Mouse (Mus musculus): Measurements from ENCODE around the gene Bcl2l12.

Bcl2l12 gene

GRCm38 (mm10) chr7:44955628-44956027 is 42.9 kb downstream of the Bcl2l12 start:
- DNase-seq: no peak

- no peak for DNase-seq
Observed at GRCm38 (mm10) chr7:44954091-44954885, 44.2 kb downstream of the Bcl2l12 start.

GRCm38 (mm10) chr7:44953561-44953960 is 45.0 kb downstream of the Bcl2l12 start:
- no peak for DNase-seq

DNA sequence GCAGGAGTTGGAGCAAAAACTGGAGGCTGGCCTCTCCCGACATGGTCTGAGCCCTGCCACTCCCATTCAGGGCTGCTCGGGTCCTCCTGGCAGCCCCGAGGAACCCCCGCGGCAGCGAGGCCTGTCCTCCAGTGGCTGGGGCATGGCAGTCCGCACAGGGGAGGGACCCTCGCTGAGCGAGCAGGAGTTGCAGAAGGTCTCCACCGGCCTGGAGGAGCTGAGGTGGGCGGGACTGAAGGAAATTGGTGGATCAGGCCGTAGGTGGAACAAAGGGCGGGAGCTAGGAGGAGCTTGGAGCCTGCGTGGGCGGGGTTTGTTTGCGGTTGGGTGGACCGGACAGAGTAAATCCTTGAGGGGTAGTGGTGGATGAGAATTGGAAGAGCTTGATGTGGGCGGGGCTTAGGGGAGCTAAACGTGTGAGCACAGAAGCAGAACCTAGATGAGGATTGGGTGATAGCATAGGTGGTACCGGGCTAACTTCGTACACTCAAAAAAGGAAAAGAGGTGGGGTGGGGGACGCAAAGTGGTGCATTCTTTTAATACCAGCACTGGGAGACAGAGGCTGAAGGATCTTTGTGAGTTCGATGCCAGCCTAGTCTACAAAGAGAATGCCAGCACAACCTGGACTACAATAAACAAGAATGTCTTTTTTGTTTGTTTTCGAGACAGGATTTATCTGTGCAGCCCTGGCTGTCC is 45.8 kb downstream of the Bcl2l12 start:
- DNase-seq: peak; percentile 97

GRCm38 (mm10) chr7:44951960-44952359 is 46.6 kb downstream of the Bcl2l12 start:
- peak; percentile 88 for DNase-seq

DNA sequence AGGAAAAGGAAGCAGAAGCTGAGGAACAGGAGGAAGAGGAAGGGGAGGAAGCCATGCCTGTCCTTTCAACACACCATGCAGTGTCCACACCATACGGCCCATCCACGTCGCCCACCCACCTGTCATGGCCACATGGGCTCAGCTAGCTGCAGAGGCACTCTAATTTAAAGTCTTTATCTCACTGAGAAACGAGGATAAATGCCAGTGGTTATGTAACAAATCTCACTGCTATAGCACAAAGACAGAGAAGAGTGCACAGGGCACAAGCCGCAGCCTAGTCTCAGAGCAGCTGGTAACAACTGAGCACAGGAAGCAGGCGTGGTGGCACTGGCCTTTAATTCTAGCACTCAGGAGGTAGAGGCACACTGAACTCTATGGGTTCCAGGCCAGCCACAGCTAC is 48.6 kb downstream of the Bcl2l12 start:
- no peak for DNase-seq

DNA sequence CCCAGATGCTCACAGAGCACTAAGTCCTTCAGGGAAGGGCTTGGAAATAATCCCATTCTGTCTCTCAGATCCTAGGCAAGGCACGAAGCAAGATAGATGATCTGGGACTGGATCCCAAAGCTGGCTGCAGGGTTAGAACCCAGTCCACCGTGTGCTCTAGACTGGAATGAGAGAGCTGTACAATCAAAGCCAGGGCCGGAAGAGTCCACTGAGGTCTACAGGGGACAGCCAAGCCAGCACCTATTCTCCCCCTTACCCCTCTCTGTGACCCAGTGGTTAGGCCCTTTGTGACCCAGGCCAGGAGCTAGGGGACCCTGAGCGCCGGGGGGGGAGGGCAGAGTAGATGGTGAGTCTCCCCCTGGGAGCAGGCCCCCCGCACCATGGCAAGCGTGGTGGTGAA is 55.6 kb downstream of the Bcl2l12 start, which contains the start of gene Tsks:
Tsks (plus strand) TSS at position 301 of the 400 bp plus-strand sequence.
- no peak for DNase-seq
